Mouse (Mus musculus): Measurements from ENCODE around the gene Fbxw8.

- TF ChIP-seq CTCF (IDR thresholded peaks at IDR 0.05; ENCODE audit: control insufficient read depth, insufficient read depth, insufficient read length) (no peak), MYOD1 (IDR thresholded peaks at IDR 0.05; ENCODE audit: control insufficient read depth, insufficient read length, low read depth) (no peak), USF1 (IDR thresholded peaks at IDR 0.05; ENCODE audit: low read depth) (no peak), MAX (IDR thresholded peaks at IDR 0.05) (no peak)
Observed at GRCm38 (mm10) chr5:118174310-118175009, 19.2 kb upstream of the Fbxw8 start.
